Mouse (Mus musculus) ES-Bruce4 (cell line): ENCODE results near the gene Jtb. TPM values are rescaled to one million over a fixed set of nuclear protein-coding genes. Genes with fewer than 3 reads are reported as not detected.
A peak's percentile ranks its signal among the peaks of the same experiment; 100 is the strongest.
"Not testable (repeated sequence)": the region's sequence is repeated elsewhere in the genome, so short reads cannot be mapped to it uniquely, and the experiment has no call there.

Experiments
- H3K27ac ChIP-seq: 2 replicates; pipeline ENCODE4 v1.5.1; 2012; ENCODE audit warnings: low read length, inconsistent platforms; ENCODE audit not compliant: insufficient read depth
- H3K27me3 ChIP-seq: 2 replicates; pipeline ENCODE4 v1.6.1; 2012; ENCODE audit warnings: mild to moderate bottlenecking, low read length, inconsistent platforms; ENCODE audit not compliant: control insufficient read depth, poor library complexity, insufficient read depth, severe bottlenecking
- H3K36me3 ChIP-seq: 2 replicates; pipeline ENCODE4 v1.6.1; 2012; ENCODE audit warnings: inconsistent platforms, mild to moderate bottlenecking, low read length, moderate library complexity; ENCODE audit not compliant: control insufficient read depth, poor library complexity, insufficient read depth, severe bottlenecking
- H3K4me1 ChIP-seq: one replicate; pipeline ENCODE4 v1.8.1; 2011; ENCODE audit warnings: low read length; ENCODE audit not compliant: control insufficient read depth, insufficient read depth
- H3K4me3 ChIP-seq: 2 replicates; pipeline ENCODE4 v1.5.1; 2011; ENCODE audit warnings: low read depth, mild to moderate bottlenecking, low read length
- H3K9ac ChIP-seq: 2 replicates; pipeline ENCODE4 v1.6.1; 2012; ENCODE audit warnings: low read depth, mild to moderate bottlenecking, inconsistent platforms; ENCODE audit not compliant: poor library complexity, severe bottlenecking
- H3K9me3 ChIP-seq: replicated peaks from 2 replicates; pipeline ENCODE4 v1.6.1; 2012; ENCODE audit warnings: mild to moderate bottlenecking, low read length, inconsistent platforms; ENCODE audit not compliant: control insufficient read depth, poor library complexity, insufficient read depth, severe bottlenecking
- CTCF ChIP-seq: IDR thresholded peaks from one replicate; pipeline ENCODE4 v1.8.1; 2011; ENCODE audit warnings: low read depth, low read length
- EP300 ChIP-seq: IDR thresholded peaks from 2 replicates; pipeline ENCODE4 v1.6.1; 2011; ENCODE audit warnings: low read depth, low read length; ENCODE audit not compliant: insufficient read depth
- POLR2A ChIP-seq: IDR thresholded peaks from one replicate; pipeline ENCODE4 v1.8.1; 2011; ENCODE audit warnings: low read length; ENCODE audit not compliant: insufficient read depth
- polyA plus RNA-seq: library from polyadenylated mRNA; stranded (reverse); fragments of >200 nt; gene quantifications from 2 replicates; pipeline ENCODE4 v1.2.4, GENCODE M21; 2011; ENCODE audit warnings: low read depth; ENCODE audit not compliant: missing spikeins, insufficient read depth, insufficient read length

Gene Jtb
- polyA plus RNA-seq, 1 experiment = 23.7 TPM

GRCm38 (mm10) chr3:90247960-90248745 is 16.8 kb downstream of the Jtb start, which contains the start of gene Slc39a1:
Gene Slc39a1, plus strand, starts transcription at chr3:90248172.
- peak within 1 kb of the TSS; percentile 96 for H3K4me3 ChIP-seq
- H3K27me3 ChIP-seq = no peaks in the 10 kb centered on the region
- H3K4me1 ChIP-seq = no peaks in the 10 kb centered on the region
- H3K27ac ChIP-seq = peak within 1 kb of the TSS; percentile 92
- H3K9me3 ChIP-seq = no peaks in the 10 kb centered on the region
- TF ChIP-seq EP300 (no peak), POLR2A (peak; percentile 61), CTCF (no peak)
- H3K9ac ChIP-seq = peak within 1 kb of the TSS; percentile 86
- H3K36me3 ChIP-seq = peaks cover 10% of the 10 kb centered on the region; the same call in 1 of the 2 replicates

DNA sequence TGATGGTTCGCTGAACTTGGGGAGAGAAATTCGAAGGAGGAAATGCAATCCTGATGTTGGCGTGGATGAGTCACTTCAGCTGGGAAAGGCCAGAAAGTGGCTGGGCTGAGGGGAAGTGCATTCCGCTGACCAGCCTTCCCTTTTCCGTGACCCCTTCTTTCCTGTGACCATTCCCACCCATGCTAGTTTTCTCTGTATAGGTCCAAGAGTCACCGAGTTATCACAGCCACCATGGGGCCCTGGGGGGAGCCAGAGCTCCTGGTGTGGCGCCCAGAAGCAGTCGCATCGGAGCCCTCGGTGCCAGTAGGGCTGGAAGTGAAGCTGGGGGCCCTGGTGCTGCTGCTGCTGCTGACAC is 17.3 kb downstream of the Jtb start:
- peak overlapping the region; percentile 55 for H3K27ac ChIP-seq
- TF ChIP-seq EP300 = no peak
- TF ChIP-seq POLR2A = no peak
- no peak for TF ChIP-seq CTCF
- no peaks in the 10 kb centered on the region for H3K27me3 ChIP-seq
- no peaks in the 10 kb centered on the region for H3K9me3 ChIP-seq
- no peaks in the 10 kb centered on the region for H3K4me1 ChIP-seq
- H3K36me3 ChIP-seq = peaks cover 10% of the 10 kb centered on the region; the same call in 1 of the 2 replicates
- H3K9ac ChIP-seq = peak overlapping the region; percentile 86
- peak overlapping the region; percentile 96 for H3K4me3 ChIP-seq

GRCm38 (mm10) chr3:90250791-90251190 is 19.4 kb downstream of the Jtb start:
- no peaks in the 10 kb centered on the region for H3K9me3 ChIP-seq
- H3K36me3 ChIP-seq = peaks cover 10% of the 10 kb centered on the region; the same call in 1 of the 2 replicates
- H3K27ac ChIP-seq = no peak overlapping the region
- no peak for TF ChIP-seq CTCF
- TF ChIP-seq EP300 = no peak
- no peak for TF ChIP-seq POLR2A
- H3K4me3 ChIP-seq = no peak overlapping the region
- no peaks in the 10 kb centered on the region for H3K4me1 ChIP-seq
- no peak overlapping the region for H3K9ac ChIP-seq
- H3K27me3 ChIP-seq = no peaks in the 10 kb centered on the region

DNA sequence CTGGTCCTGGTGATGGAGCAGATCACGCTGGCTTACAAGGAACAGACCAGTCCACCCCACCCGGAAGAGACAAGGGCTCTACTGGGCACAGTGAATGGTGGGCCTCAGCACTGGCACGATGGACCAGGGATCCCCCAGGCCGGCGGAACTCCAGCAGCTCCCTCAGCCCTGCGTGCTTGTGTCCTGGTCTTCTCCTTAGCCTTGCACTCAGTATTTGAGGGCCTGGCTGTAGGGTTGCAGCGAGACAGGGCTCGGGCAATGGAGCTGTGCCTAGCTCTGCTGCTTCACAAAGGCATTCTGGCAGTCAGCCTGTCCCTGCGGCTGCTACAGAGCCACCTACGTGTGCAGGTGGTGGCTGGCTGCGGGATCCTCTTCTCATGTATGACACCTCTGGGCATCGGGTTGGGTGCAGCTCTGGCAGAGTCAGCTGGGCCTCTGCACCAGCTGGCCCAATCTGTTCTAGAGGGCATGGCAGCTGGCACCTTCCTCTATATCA is 20.4 kb downstream of the Jtb start:
- not testable (repeated sequence) for H3K9ac ChIP-seq, H3K27ac ChIP-seq, H3K9me3 ChIP-seq, H3K4me1 ChIP-seq, H3K4me3 ChIP-seq, H3K27me3 ChIP-seq
- H3K36me3 ChIP-seq = peaks cover 10% of the 10 kb centered on the region; the same call in 1 of the 2 replicates

GRCm38 (mm10) chr3:90252659-90253058 is 21.3 kb downstream of the Jtb start:
- H3K4me1 ChIP-seq, H3K9me3 ChIP-seq, H3K27ac ChIP-seq, H3K4me3 ChIP-seq, H3K9ac ChIP-seq, H3K27me3 ChIP-seq: not testable (repeated sequence)
- peaks cover 10% of the 10 kb centered on the region for H3K36me3 ChIP-seq

DNA sequence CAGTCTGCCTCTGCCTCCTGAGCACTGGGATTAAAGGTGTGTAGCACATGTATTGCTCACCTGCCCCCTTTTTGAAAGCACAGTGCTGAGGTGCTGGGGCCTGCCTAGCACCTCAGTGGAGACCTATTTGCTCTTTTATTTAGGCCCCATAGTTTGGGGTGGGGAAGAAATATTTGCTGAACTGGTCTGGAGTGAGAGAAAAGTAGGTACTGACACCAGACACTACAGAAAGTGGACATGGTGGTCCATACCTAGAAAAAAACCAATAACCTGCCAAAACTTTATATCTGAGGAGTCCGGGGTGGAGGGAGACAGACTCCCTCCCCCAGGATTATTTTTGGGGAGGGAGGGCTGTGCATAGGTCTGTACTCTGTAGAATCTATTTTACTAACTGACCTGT is 21.8 kb downstream of the Jtb start:
- H3K27ac ChIP-seq, H3K9ac ChIP-seq, H3K27me3 ChIP-seq, H3K9me3 ChIP-seq, H3K4me1 ChIP-seq, H3K4me3 ChIP-seq: not testable (repeated sequence)
- H3K36me3 ChIP-seq = peaks cover 14% of the 10 kb centered on the region
